Mouse (Mus musculus): ENCODE measurements at regions not wholly inside any gene's neighbourhood (a gene's known extent, or its start where the extent isn't known, plus 50 kb on each side); places are given as distances from the start of the nearest gene placed in this dataset.

DNA sequence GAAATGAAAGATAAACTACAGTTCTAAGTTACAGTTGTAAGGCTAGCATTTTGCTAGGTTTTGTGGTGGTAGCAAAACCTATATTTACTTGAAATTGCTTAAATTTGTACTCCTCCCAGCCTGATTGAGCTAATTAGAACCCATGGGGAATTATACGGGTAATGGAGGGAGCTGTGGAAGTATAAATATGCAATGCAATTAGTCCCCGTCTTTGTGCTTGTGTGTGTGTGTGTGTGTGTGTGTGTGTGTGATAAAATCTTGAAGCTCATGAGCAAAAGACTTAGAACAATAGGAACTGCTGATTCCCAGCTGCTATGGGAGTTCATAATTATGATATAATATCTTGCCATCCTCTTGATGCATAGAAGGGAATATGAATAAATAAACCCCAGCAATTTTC lies 321.7 kb upstream of the Thsd7b start:
- Histone ChIP-seq H3K27me3 (ENCODE audit: control insufficient read depth, insufficient read depth, low read length) (no peaks in the 10 kb centered on the region), H3K4me2 (ENCODE audit: low read depth, low read length) (no peak overlapping the region), H3K27ac (ENCODE audit: low read depth) (no peak overlapping the region), H3K36me3 (replicated peaks; ENCODE audit: control insufficient read depth, insufficient read depth, low read length) (no peaks in the 10 kb centered on the region), H3K4me3 (ENCODE audit: low read depth, low read length) (no peak overlapping the region), H3K4me1 (ENCODE audit: control insufficient read depth, insufficient read depth) (no peaks in the 10 kb centered on the region), H3K9me3 (replicated peaks; ENCODE audit: control insufficient read depth, low read length) (no peaks in the 10 kb centered on the region), H3K9ac (replicated peaks; ENCODE audit: low read depth, low read length) (no peak overlapping the region)
- no peak for TF ChIP-seq EP300 (IDR thresholded peaks at IDR 0.05; ENCODE audit: low read depth)
- TF ChIP-seq CTCF (IDR thresholded peaks at IDR 0.05; ENCODE audit: low read depth), result no peak
- ATAC-seq (ENCODE audit: insufficient read depth, low read depth) (no peak), DNase-seq (ENCODE audit: low spot score) (no peak)
- WGBS, result 63% methylated on average over 2 of the region's 2 CpGs

DNA sequence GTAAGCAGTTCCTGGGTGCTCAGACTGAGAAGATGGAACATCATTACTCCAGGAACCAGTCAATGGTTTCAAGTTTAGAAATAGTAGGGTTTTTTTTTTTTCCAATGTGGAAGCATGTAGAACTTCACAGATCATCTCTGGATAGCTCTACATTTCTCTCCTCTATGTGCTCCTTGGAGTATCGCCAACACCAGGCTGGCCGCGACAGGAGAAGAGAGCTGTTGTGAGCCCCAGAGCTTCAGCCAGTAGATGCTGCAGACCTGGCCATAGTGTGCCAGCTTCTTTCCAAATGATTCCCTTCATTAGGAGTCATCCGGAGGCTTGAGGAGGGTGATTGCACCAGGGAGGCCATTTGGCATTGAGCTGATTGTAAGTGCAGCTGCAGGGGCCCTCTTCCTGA lies 322.6 kb upstream of the Thsd7b start:
- H3K4me1 ChIP-seq (ENCODE audit: control insufficient read depth, insufficient read depth), result no peaks in the 10 kb centered on the region
- no peak for ATAC-seq (ENCODE audit: insufficient read depth, low read depth)
- no peak overlapping the region for H3K4me3 ChIP-seq (ENCODE audit: low read depth, low read length)
- no peaks in the 10 kb centered on the region for H3K36me3 ChIP-seq (replicated peaks; ENCODE audit: control insufficient read depth, insufficient read depth, low read length)
- no peak overlapping the region for H3K9ac ChIP-seq (replicated peaks; ENCODE audit: low read depth, low read length)
- no peak overlapping the region for H3K27ac ChIP-seq (ENCODE audit: low read depth)
- DNase-seq (ENCODE audit: low spot score), result no peak
- no peak overlapping the region for H3K4me2 ChIP-seq (ENCODE audit: low read depth, low read length)
- no peaks in the 10 kb centered on the region for H3K27me3 ChIP-seq (ENCODE audit: control insufficient read depth, insufficient read depth, low read length)
- WGBS, result 65% methylated on average over 4 of the region's 4 CpGs
- no peaks in the 10 kb centered on the region for H3K9me3 ChIP-seq (replicated peaks; ENCODE audit: control insufficient read depth, low read length)
- no peak for TF ChIP-seq CTCF (IDR thresholded peaks at IDR 0.05; ENCODE audit: low read depth)
- TF ChIP-seq EP300 (IDR thresholded peaks at IDR 0.05; ENCODE audit: low read depth), result no peak

DNA sequence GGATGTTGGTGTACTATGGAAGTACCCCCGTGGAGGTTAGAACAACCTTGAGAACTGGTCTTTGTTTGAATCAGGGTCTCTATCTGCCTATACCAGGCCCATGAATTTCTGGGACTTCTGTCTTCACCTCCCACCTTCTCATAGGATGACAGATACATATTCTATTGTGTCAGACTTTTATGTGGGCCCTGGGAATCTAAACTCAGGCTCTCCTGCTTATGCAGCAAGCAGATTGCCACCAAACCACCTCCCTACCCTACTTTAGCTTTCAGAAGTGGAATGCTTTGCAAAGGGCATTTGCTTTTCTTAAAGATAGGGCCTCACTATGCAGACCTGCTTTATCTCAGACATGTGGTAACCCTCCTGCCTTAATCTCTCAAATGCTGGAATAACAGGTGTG lies 322.7 kb upstream of the Cxcr4 start:
- 67% methylated on average over 1 of the region's 1 CpGs for WGBS
- no peak overlapping the region for H3K4me2 ChIP-seq (ENCODE audit: low read depth, low read length)
- no peak for DNase-seq (ENCODE audit: low spot score)
- H3K27ac ChIP-seq (ENCODE audit: low read depth), result no peak overlapping the region
- no peaks in the 10 kb centered on the region for H3K36me3 ChIP-seq (replicated peaks; ENCODE audit: control insufficient read depth, insufficient read depth, low read length)
- no peaks in the 10 kb centered on the region for H3K4me1 ChIP-seq (ENCODE audit: control insufficient read depth, insufficient read depth)
- H3K27me3 ChIP-seq (ENCODE audit: control insufficient read depth, insufficient read depth, low read length), result no peaks in the 10 kb centered on the region
- TF ChIP-seq CTCF (IDR thresholded peaks at IDR 0.05; ENCODE audit: low read depth) (no peak), EP300 (IDR thresholded peaks at IDR 0.05; ENCODE audit: low read depth) (no peak)
- H3K4me3 ChIP-seq (ENCODE audit: low read depth, low read length), result no peak overlapping the region
- no peak overlapping the region for H3K9ac ChIP-seq (replicated peaks; ENCODE audit: low read depth, low read length)
- H3K9me3 ChIP-seq (replicated peaks; ENCODE audit: control insufficient read depth, low read length), result no peaks in the 10 kb centered on the region
- no peak for ATAC-seq (ENCODE audit: insufficient read depth, low read depth)

DNA sequence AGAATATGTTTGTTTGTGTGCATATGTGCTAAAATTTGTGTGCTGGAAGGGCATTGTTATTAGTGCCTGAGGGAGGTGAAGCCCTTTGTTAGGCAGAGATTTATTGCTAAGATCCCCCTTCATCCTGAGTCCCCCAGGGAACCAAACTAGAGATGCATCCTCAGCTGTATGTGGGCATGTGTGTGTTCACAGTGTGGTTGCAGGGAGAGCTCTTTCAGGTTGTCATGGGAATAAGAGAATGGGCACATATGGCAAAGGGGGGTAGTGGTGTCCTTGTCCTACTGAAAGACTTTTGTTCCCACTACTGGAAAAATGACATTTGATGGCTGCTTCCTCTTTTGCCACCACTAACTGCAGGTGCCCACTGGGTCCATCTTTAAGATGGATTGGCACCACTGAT lies 320.4 kb upstream of the Cxcr4 start:
- Histone ChIP-seq H3K27ac (ENCODE audit: low read depth) (no peak overlapping the region), H3K9me3 (replicated peaks; ENCODE audit: control insufficient read depth, low read length) (no peaks in the 10 kb centered on the region), H3K36me3 (replicated peaks; ENCODE audit: control insufficient read depth, insufficient read depth, low read length) (no peaks in the 10 kb centered on the region), H3K4me3 (ENCODE audit: low read depth, low read length) (no peak overlapping the region), H3K4me1 (ENCODE audit: control insufficient read depth, insufficient read depth) (no peaks in the 10 kb centered on the region), H3K4me2 (ENCODE audit: low read depth, low read length) (no peak overlapping the region), H3K9ac (replicated peaks; ENCODE audit: low read depth, low read length) (no peak overlapping the region), H3K27me3 (ENCODE audit: control insufficient read depth, insufficient read depth, low read length) (no peaks in the 10 kb centered on the region)
- DNase-seq (ENCODE audit: low spot score) (no peak), ATAC-seq (ENCODE audit: insufficient read depth, low read depth) (no peak)
- TF ChIP-seq EP300 (IDR thresholded peaks at IDR 0.05; ENCODE audit: low read depth) (no peak), CTCF (IDR thresholded peaks at IDR 0.05; ENCODE audit: low read depth) (no peak)

DNA sequence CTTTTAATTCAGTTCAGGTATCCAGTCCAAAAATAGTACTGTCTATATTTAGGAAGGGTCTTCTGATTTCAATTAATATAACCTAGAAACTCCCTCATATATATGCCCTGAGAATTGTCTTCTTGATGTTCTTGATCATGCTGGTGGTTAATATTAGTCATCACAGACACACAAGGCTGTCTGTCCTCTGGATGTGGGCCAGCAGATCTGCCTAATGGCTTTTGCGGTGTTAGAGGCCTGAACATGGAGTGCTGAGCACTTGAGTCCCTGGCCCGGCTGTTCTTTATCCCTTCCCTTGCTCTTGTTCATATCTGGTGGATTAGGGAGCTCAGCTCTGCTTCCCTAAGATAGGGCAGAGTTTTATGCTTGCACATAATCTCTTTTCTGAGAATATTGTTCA lies 315.5 kb upstream of the Cxcr4 start:
- Histone ChIP-seq H3K9me3 (replicated peaks; ENCODE audit: control insufficient read depth, low read length) (no peaks in the 10 kb centered on the region), H3K9ac (replicated peaks; ENCODE audit: low read depth, low read length) (no peak overlapping the region), H3K4me2 (ENCODE audit: low read depth, low read length) (no peak overlapping the region), H3K27me3 (ENCODE audit: control insufficient read depth, insufficient read depth, low read length) (no peaks in the 10 kb centered on the region), H3K36me3 (replicated peaks; ENCODE audit: control insufficient read depth, insufficient read depth, low read length) (no peaks in the 10 kb centered on the region), H3K4me3 (ENCODE audit: low read depth, low read length) (no peak overlapping the region), H3K27ac (ENCODE audit: low read depth) (no peak overlapping the region), H3K4me1 (ENCODE audit: control insufficient read depth, insufficient read depth) (no peaks in the 10 kb centered on the region)
- no peak for DNase-seq (ENCODE audit: low spot score)
- no peak for TF ChIP-seq CTCF (IDR thresholded peaks at IDR 0.05; ENCODE audit: low read depth)
- no peak for TF ChIP-seq EP300 (IDR thresholded peaks at IDR 0.05; ENCODE audit: low read depth)
- 20% methylated on average over 2 of the region's 2 CpGs for WGBS
- ATAC-seq (ENCODE audit: insufficient read depth, low read depth), result no peak

DNA sequence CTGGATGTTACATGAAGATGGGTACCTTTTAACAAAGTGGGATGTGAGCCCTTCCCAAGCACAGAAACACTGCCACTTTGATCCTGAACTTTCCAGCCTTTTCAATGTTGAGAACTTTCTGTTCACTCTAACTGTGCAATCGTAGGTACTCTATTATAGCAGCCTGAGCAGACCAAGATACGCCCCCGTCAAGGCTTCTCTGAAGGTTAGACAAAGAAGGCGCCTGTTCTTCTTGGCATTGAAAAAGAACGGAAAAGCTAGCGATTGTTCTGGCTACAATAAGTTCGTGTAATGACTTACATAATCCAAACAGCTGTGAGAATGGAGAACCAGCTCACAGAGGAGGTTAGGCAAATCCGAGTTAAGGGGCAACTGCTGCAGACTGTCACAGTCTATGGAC lies 305.9 kb upstream of the Cxcr4 start:
- ATAC-seq (ENCODE audit: insufficient read depth, low read depth), result no peak
- no peak overlapping the region for H3K4me3 ChIP-seq (ENCODE audit: low read depth, low read length)
- no peaks in the 10 kb centered on the region for H3K27me3 ChIP-seq (ENCODE audit: control insufficient read depth, insufficient read depth, low read length)
- H3K9me3 ChIP-seq (replicated peaks; ENCODE audit: control insufficient read depth, low read length), result no peaks in the 10 kb centered on the region
- H3K36me3 ChIP-seq (replicated peaks; ENCODE audit: control insufficient read depth, insufficient read depth, low read length), result no peaks in the 10 kb centered on the region
- H3K9ac ChIP-seq (replicated peaks; ENCODE audit: low read depth, low read length), result no peak overlapping the region
- no peak overlapping the region for H3K27ac ChIP-seq (ENCODE audit: low read depth)
- no peak for TF ChIP-seq EP300 (IDR thresholded peaks at IDR 0.05; ENCODE audit: low read depth)
- no peak for TF ChIP-seq CTCF (IDR thresholded peaks at IDR 0.05; ENCODE audit: low read depth)
- H3K4me2 ChIP-seq (ENCODE audit: low read depth, low read length), result no peak overlapping the region
- WGBS, result 77% methylated on average over 8 of the region's 8 CpGs
- H3K4me1 ChIP-seq (ENCODE audit: control insufficient read depth, insufficient read depth), result no peaks in the 10 kb centered on the region
- no peak for DNase-seq (ENCODE audit: low spot score)

Measured in heart, postnatal 0 days (tissue).